Mouse (Mus musculus) erythroblast, embryonic 14.5 days (primary cell): ENCODE results near the gene Lmo3. TPM values are rescaled to one million over a fixed set of nuclear protein-coding genes. Genes with fewer than 3 reads are reported as not detected.

Experiments used
- H3K27me3 ChIP-seq: 2 replicates; pipeline ENCODE4 v1.6.1; 2012; ENCODE audit warnings: inconsistent platforms; ENCODE audit not compliant: control insufficient read depth
- H3K36me3 ChIP-seq: 2 replicates; pipeline ENCODE4 v1.6.1; 2012; ENCODE audit warnings: mild to moderate bottlenecking, inconsistent platforms; ENCODE audit not compliant: control insufficient read depth
- H3K4me1 ChIP-seq: 2 replicates; pipeline ENCODE4 v1.6.1; 2012; ENCODE audit warnings: inconsistent platforms; ENCODE audit not compliant: control insufficient read depth
- H3K4me3 ChIP-seq: replicated peaks from 2 replicates; pipeline ENCODE3; 2012; ENCODE audit warnings: moderate library complexity, mild to moderate bottlenecking, inconsistent platforms
- H3K9me3 ChIP-seq: 2 replicates; pipeline ENCODE4 v1.6.1; 2012; ENCODE audit warnings: low read length, inconsistent platforms, mixed read lengths; ENCODE audit not compliant: control insufficient read depth
- GATA1 ChIP-seq: IDR thresholded peaks from 2 replicates; pipeline ENCODE4 v1.6.1; 2012; ENCODE audit warnings: low read length, inconsistent platforms, mixed read lengths
- TAL1 ChIP-seq: IDR thresholded peaks from 3 replicates; pipeline ENCODE4 v1.6.1; 2012; ENCODE audit warnings: low read length, inconsistent platforms, mixed read lengths
- polyA plus RNA-seq: library from polyadenylated mRNA; stranded (reverse); fragments of >175 nt; gene quantifications from 2 replicates; pipeline ENCODE4 v1.2.3, GENCODE M21; 2012

Lmo3 gene
- polyA plus RNA-seq, 1 experiment: not detected

- Histone ChIP-seq H3K4me3 (no peak overlapping the region), H3K4me1 (no peaks in the 10 kb centered on the region), H3K27me3 (no peaks in the 10 kb centered on the region), H3K36me3 (no peaks in the 10 kb centered on the region), H3K9me3 (peaks cover 4% of the 10 kb centered on the region; the same call in 1 of the 2 replicates)
- TF ChIP-seq GATA1: no peak
- TF ChIP-seq TAL1: no peak
Observed at GRCm38 (mm10) chr6:138552144-138552543, 29.6 kb downstream of the Lmo3 start.

GRCm38 (mm10) chr6:138534879-138535278, 46.9 kb downstream of the Lmo3 start:
- Histone ChIP-seq H3K4me3 (no peak overlapping the region), H3K27me3 (no peaks in the 10 kb centered on the region), H3K9me3 (peaks cover 5% of the 10 kb centered on the region), H3K4me1 (no peaks in the 10 kb centered on the region), H3K36me3 (no peaks in the 10 kb centered on the region)
- TF ChIP-seq TAL1 (no peak), GATA1 (no peak)

DNA sequence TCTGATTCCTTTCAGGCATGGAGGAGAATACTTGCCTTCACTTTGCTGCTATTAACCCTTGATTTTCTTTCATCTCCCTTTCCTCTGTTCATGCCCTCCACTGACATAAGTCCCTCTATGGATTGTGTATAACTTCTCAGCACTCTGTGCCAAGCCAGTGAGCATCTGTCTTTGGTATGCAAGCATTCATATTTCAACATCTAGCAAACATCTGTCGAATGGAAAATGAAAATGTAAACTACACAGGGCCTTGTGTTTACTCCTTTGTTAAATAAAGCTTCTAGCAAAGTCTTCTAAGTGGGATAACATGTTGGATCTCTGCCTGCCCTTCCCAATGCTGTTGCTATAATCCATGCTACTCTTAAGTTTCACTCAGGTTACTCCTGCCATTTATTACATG, 75.1 kb downstream of the Lmo3 start:
- no peak for TF ChIP-seq TAL1
- no peak for TF ChIP-seq GATA1
- no peaks in the 10 kb centered on the region for H3K27me3 ChIP-seq
- H3K9me3 ChIP-seq: peaks cover 21% of the 10 kb centered on the region
- no peak overlapping the region for H3K4me3 ChIP-seq
- no peaks in the 10 kb centered on the region for H3K36me3 ChIP-seq
- H3K4me1 ChIP-seq: no peaks in the 10 kb centered on the region

GRCm38 (mm10) chr6:138503946-138504345, 77.8 kb downstream of the Lmo3 start:
- peaks cover 11% of the 10 kb centered on the region; the same call in 1 of the 2 replicates for H3K9me3 ChIP-seq
- H3K4me3 ChIP-seq: no peak overlapping the region
- H3K27me3 ChIP-seq: no peaks in the 10 kb centered on the region
- no peaks in the 10 kb centered on the region for H3K36me3 ChIP-seq
- TF ChIP-seq TAL1 (no peak), GATA1 (no peak)
- H3K4me1 ChIP-seq: no peaks in the 10 kb centered on the region

DNA sequence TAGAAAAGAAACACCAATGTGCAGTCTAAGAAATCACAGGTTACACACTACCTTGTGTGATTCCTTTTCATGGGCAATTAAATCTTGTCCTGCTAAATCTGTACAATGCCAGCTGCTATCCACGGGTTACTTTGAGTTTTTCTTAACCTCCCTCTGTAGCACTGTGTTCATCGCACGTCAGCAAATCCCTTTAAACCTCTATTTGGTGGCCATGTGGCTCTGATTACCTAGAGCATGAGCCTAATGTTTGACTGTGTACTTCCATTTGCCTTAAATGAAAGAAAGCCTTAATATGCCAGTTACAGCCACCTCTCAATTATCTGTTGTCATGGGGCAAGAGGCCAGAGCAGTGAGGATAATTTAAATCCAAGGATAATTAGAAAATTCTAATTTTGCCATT, 98.9 kb downstream of the Lmo3 start:
- H3K4me1 ChIP-seq: no peaks in the 10 kb centered on the region
- no peaks in the 10 kb centered on the region for H3K36me3 ChIP-seq
- no peaks in the 10 kb centered on the region for H3K27me3 ChIP-seq
- H3K9me3 ChIP-seq: no peaks in the 10 kb centered on the region
- H3K4me3 ChIP-seq: no peak overlapping the region
- TF ChIP-seq GATA1: no peak
- no peak for TF ChIP-seq TAL1

GRCm38 (mm10) chr6:138477611-138478010, 104.2 kb downstream of the Lmo3 start:
- no peaks in the 10 kb centered on the region for H3K27me3 ChIP-seq
- H3K4me1 ChIP-seq: no peaks in the 10 kb centered on the region
- no peak for TF ChIP-seq TAL1
- no peak for TF ChIP-seq GATA1
- H3K9me3 ChIP-seq: no peaks in the 10 kb centered on the region; the same call in 1 of the 2 replicates
- H3K4me3 ChIP-seq: no peak overlapping the region
- no peaks in the 10 kb centered on the region for H3K36me3 ChIP-seq

DNA sequence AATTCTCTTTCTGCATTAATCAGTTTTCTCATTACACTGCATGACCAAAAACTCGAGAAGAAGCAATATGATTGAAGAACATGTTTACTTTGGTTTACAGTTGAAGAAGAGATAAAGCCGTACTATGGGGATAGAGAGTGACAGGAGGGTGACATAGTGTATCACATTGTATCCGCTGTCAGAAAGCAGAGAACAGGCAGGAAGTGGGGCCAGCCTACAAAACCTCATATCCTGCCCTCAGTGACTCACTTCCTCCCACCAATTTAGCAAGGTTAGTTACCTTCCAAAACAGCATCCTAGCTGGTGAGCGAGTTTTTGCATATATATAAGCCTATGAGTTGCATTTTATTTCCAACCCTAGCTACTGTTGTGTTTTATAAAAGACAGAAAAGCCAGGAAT, 112.6 kb downstream of the Lmo3 start:
- H3K9me3 ChIP-seq: no peaks in the 10 kb centered on the region; the same call in 1 of the 2 replicates
- no peaks in the 10 kb centered on the region for H3K27me3 ChIP-seq
- H3K4me3 ChIP-seq: no peak overlapping the region
- no peaks in the 10 kb centered on the region for H3K36me3 ChIP-seq
- TF ChIP-seq GATA1: no peak
- no peak for TF ChIP-seq TAL1
- no peaks in the 10 kb centered on the region for H3K4me1 ChIP-seq

DNA sequence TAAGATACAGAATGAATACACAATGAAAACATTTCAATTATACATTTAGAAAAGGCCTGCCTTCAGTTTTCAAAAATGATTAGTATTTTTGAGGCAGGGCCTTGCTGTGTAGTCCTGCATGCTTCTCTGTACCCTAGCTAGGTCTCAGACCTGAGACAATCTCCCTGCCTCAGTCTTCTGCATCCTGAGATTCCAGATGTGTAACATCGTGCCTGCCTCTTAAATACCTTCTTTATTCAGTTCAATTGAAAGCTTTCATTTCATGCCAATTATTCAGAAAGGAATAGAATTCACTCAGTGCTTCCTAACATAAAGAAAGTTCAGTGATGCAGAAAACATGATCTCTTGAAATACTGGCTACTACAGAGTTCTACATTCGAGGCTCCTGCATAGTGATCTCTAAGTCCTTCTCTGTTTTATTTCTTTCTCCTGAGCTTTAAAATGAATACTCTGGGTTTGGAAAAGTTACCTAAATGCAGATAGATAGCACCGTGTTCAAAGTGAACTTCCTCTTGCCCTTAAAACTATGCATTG, 137.2 kb downstream of the Lmo3 start:
- no peak for TF ChIP-seq GATA1
- H3K4me1 ChIP-seq: no peaks in the 10 kb centered on the region
- H3K27me3 ChIP-seq: no peaks in the 10 kb centered on the region
- H3K4me3 ChIP-seq: no peak overlapping the region
- no peaks in the 10 kb centered on the region for H3K36me3 ChIP-seq
- H3K9me3 ChIP-seq: peaks cover 4% of the 10 kb centered on the region; the same call in 1 of the 2 replicates

- Histone ChIP-seq H3K9me3 (peaks cover 4% of the 10 kb centered on the region), H3K27me3 (no peaks in the 10 kb centered on the region)
- no peak for TF ChIP-seq GATA1
- TF ChIP-seq TAL1: no peak
Observed at GRCm38 (mm10) chr6:138437351-138437750, 144.4 kb downstream of the Lmo3 start.

GRCm38 (mm10) chr6:138436813-138437212, 145.0 kb downstream of the Lmo3 start:
- Histone ChIP-seq H3K9me3 (peaks cover 4% of the 10 kb centered on the region), H3K27me3 (no peaks in the 10 kb centered on the region), H3K4me3 (no peak overlapping the region), H3K36me3 (no peaks in the 10 kb centered on the region), H3K4me1 (no peaks in the 10 kb centered on the region)
- TF ChIP-seq TAL1 (no peak), GATA1 (no peak)

More at GRCm38 (mm10) chr6:138437351-138437750, 144.4 kb downstream of the Lmo3 start:
- Histone ChIP-seq H3K4me1 (no peaks in the 10 kb centered on the region), H3K36me3 (no peaks in the 10 kb centered on the region), H3K4me3 (no peak overlapping the region)
